Mouse (Mus musculus) stomach, postnatal 0 days (tissue): ENCODE data around the gene Thoc5. TPM values are rescaled to one million over a fixed set of nuclear protein-coding genes. Genes with fewer than 3 reads are reported as not detected.

Experiments used
- ATAC-seq: fragments of 200-750 bp; cut with Nextera tagmentation; 2 replicates; pipeline ENCODE4 v1.8.0; 2017; ENCODE audit not compliant: low FRiP score, low TSS enrichment
- DNase-seq: peaks from one replicate; pipeline ENCODE4 v3.0.0-alpha.2; 2016; ENCODE audit warnings: low spot score
- H3K27ac ChIP-seq: fragments of 300-500 bp; sonication (generic); replicated peaks from 2 replicates; pipeline ENCODE4 v1.5.1; 2014; ENCODE audit warnings: mild to moderate bottlenecking, control low read depth
- H3K27me3 ChIP-seq: fragments of 300-500 bp; sonication (generic); 2 replicates; pipeline ENCODE4 v1.6.1; 2014; ENCODE audit warnings: low read length; ENCODE audit not compliant: control insufficient read depth, insufficient read depth
- H3K36me3 ChIP-seq: fragments of 300-500 bp; sonication (generic); 2 replicates; pipeline ENCODE4 v1.6.1; 2014; ENCODE audit warnings: low read length, mixed read lengths; ENCODE audit not compliant: control insufficient read depth, insufficient read depth
- H3K4me1 ChIP-seq: fragments of 300-500 bp; sonication (generic); replicated peaks from 2 replicates; pipeline ENCODE4 v1.6.1; 2014; ENCODE audit warnings: antibody characterized with exemption; ENCODE audit not compliant: control insufficient read depth, insufficient read depth
- H3K4me2 ChIP-seq: fragments of 300-500 bp; sonication (generic); replicated peaks from 2 replicates; pipeline ENCODE4 v1.6.1; 2014; ENCODE audit warnings: low read depth, mild to moderate bottlenecking, control low read depth, moderate library complexity
- H3K4me3 ChIP-seq: fragments of 300-500 bp; sonication (generic); 2 replicates; pipeline ENCODE4 v1.5.1; 2014; ENCODE audit warnings: low read depth, low read length, control low read depth
- H3K9ac ChIP-seq: fragments of 300-500 bp; sonication (generic); 2 replicates; pipeline ENCODE4 v1.6.1; 2014; ENCODE audit warnings: mild to moderate bottlenecking, low read length, control low read depth, mixed read lengths
- H3K9me3 ChIP-seq: fragments of 300-500 bp; sonication (generic); 2 replicates; pipeline ENCODE4 v1.6.1; 2016; ENCODE audit warnings: low read length; ENCODE audit not compliant: control insufficient read depth
- CTCF ChIP-seq: IDR thresholded peaks from 2 replicates; pipeline ENCODE4 v1.5.1; 2016; ENCODE audit warnings: antibody characterized with exemption, low read depth, mild to moderate bottlenecking, moderate library complexity
- EP300 ChIP-seq: optimal IDR thresholded peaks from 2 replicates; pipeline ENCODE3; 2016; ENCODE audit warnings: antibody characterized with exemption
- WGBS: fragments of 180-500 bp; shearing (Covaris S2); extraction: QIAGEN DNeasy Blood & Tissue Kit; methylation state at CpG from one replicate; pipeline ENCODE4 v1.1.7; 2014; 5-methylcytosine and 5-hydroxymethylcytosine counted together
- polyA plus RNA-seq: library from polyadenylated mRNA; unstranded; fragments of >200 nt; fragmentation: Nextera tagmentation; extraction: Ambion mirVana; gene quantifications from 2 replicates; pipeline ENCODE4 v1.2.1, GENCODE M21; 2015

The Thoc5 gene
- polyA plus RNA-seq, 1 experiment from 2014 or later = 18.3 TPM

GRCm38 (mm10) chr11:4927224-4927623 lies 32.1 kb downstream of the Thoc5 start:
- no peak for TF ChIP-seq CTCF
- no peak for TF ChIP-seq EP300
- Histone ChIP-seq H3K4me3 (no peak overlapping the region), H3K36me3 (peaks cover 18% of the 10 kb centered on the region), H3K27me3 (no peaks in the 10 kb centered on the region), H3K4me1 (no peaks in the 10 kb centered on the region; the same call in 1 of the 2 replicates), H3K9ac (no peak overlapping the region), H3K9me3 (no peaks in the 10 kb centered on the region), H3K27ac (no peak overlapping the region), H3K4me2 (no peak overlapping the region)
- DNase-seq (no peak), ATAC-seq (no peak)
- WGBS = 84% methylated on average over 3 of the region's 3 CpGs

- peak; percentile 39 for DNase-seq
- Histone ChIP-seq H3K9ac (no peak overlapping the region), H3K27ac (no peak overlapping the region), H3K27me3 (no peaks in the 10 kb centered on the region), H3K9me3 (no peaks in the 10 kb centered on the region), H3K4me3 (no peak overlapping the region), H3K4me1 (no peaks in the 10 kb centered on the region; the same call in 1 of the 2 replicates), H3K36me3 (peaks cover 6% of the 10 kb centered on the region), H3K4me2 (no peak overlapping the region)
- TF ChIP-seq CTCF (no peak), EP300 (no peak)
- ATAC-seq = peak; percentile 35; the same call in 1 of the 2 replicates
- WGBS = 53% methylated on average over 1 of the region's 1 CpGs
Measured at GRCm38 (mm10) chr11:4931009-4931601, 36.0 kb downstream of the Thoc5 start.

- Histone ChIP-seq H3K4me1 (no peaks in the 10 kb centered on the region), H3K36me3 (no peaks in the 10 kb centered on the region), H3K9ac (no peak overlapping the region), H3K9me3 (no peaks in the 10 kb centered on the region), H3K4me2 (no peak overlapping the region), H3K4me3 (no peak overlapping the region), H3K27ac (no peak overlapping the region), H3K27me3 (no peaks in the 10 kb centered on the region)
- WGBS = 70% methylated on average over 5 of the region's 5 CpGs
- no peak for ATAC-seq
- TF ChIP-seq EP300 (no peak), CTCF (no peak)
- DNase-seq = no peak
Measured at GRCm38 (mm10) chr11:4936243-4936642, 41.1 kb downstream of the Thoc5 start.

- H3K4me1 ChIP-seq = no peaks in the 10 kb centered on the region
- TF ChIP-seq EP300 = no peak
- TF ChIP-seq CTCF = no peak
- ATAC-seq = 0 out of 2 replicates have a peak, but pooled peaks have one; percentile 4
Measured at GRCm38 (mm10) chr11:4946530-4946929, 51.4 kb downstream of the Thoc5 start.

GRCm38 (mm10) chr11:4946947-4947812 lies 52.1 kb downstream of the Thoc5 start:
- H3K27me3 ChIP-seq = peaks cover 34% of the 10 kb centered on the region
- H3K27ac ChIP-seq = no peak overlapping the region
- peak overlapping the region; percentile 38 for H3K9ac ChIP-seq
- peak overlapping the region; percentile 83 for H3K4me2 ChIP-seq
- DNase-seq (peak; percentile 76), ATAC-seq (peak; percentile 74)
- H3K9me3 ChIP-seq = no peaks in the 10 kb centered on the region
- H3K36me3 ChIP-seq = no peaks in the 10 kb centered on the region
- no peaks in the 10 kb centered on the region for H3K4me1 ChIP-seq
- H3K4me3 ChIP-seq = peak overlapping the region; percentile 46
- no peak for TF ChIP-seq EP300
- TF ChIP-seq CTCF = peak; percentile 39
- WGBS = under 1% methylated on average over 86 of the region's 120 CpGs

More at GRCm38 (mm10) chr11:4946530-4946929, 51.4 kb downstream of the Thoc5 start:
- no peaks in the 10 kb centered on the region for H3K36me3 ChIP-seq
- peaks cover 34% of the 10 kb centered on the region for H3K27me3 ChIP-seq
- H3K27ac ChIP-seq = no peak overlapping the region
- H3K4me3 ChIP-seq = peak overlapping the region; percentile 46
- H3K9me3 ChIP-seq = no peaks in the 10 kb centered on the region
- WGBS = 43% methylated on average over 13 of the region's 13 CpGs
- H3K9ac ChIP-seq = no peak overlapping the region
- peak overlapping the region; percentile 83 for H3K4me2 ChIP-seq
- no peak for DNase-seq

- WGBS = under 1% methylated on average over 34 of the region's 41 CpGs
- Histone ChIP-seq H3K9me3 (no peaks in the 10 kb centered on the region), H3K27me3 (peaks cover 37% of the 10 kb centered on the region), H3K4me2 (peak within 1 kb of the TSS; percentile 83), H3K36me3 (no peaks in the 10 kb centered on the region), H3K27ac (no peak within 1 kb of the TSS), H3K4me1 (no peaks in the 10 kb centered on the region), H3K4me3 (peak within 1 kb of the TSS; percentile 46), H3K9ac (peak within 1 kb of the TSS; percentile 38)
- DNase-seq (no peak), ATAC-seq (no peak)
- no peak for TF ChIP-seq EP300
- no peak for TF ChIP-seq CTCF
Measured at GRCm38 (mm10) chr11:4947813-4948174, 52.7 kb downstream of the Thoc5 start, which contains the start of gene Nefh. Nefh (minus strand) TSS chr11:4948064.
